Mouse (Mus musculus): ENCODE measurements at regions not wholly inside any gene's neighbourhood (a gene's known extent, or its start where the extent isn't known, plus 50 kb on each side); places are given as distances from the start of the nearest gene placed in this dataset.

DNA sequence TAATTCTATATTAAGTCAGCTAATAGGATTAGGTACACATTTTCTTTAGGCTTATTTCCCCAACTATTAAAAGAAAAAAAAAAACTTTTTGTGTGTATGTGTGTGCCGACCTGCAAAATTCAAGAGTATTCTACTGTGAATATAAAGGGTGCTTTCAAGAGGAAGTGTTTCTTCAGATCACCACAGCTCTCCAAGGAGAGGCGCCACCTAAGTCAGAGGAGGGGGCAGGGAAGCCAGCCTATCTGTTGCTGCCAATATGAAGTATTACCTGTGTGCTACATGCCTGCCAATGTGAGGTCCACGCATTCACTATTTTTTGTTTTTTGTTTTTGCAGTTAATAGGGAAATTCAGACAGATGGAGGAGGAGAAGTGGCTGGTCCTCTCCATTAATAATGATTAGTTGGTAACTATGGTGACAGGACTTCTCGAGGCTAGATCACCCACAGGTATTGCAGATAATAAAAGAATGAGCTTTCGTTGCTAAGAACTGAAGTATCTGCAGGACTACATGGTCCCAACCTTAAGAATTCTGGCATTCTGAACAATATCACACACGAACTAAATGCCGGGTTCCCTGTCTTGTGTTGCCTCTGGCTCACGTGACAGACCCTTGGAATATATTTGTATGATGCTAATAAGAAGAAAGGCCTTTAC, 177.5 kb downstream of the Fzd1 start:
- ATAC-seq (ENCODE audit: low read depth): no peak
- no peaks in the 10 kb centered on the region for H3K27me3 ChIP-seq (ENCODE audit: control insufficient read depth, insufficient read depth, low read depth, low read length)
- H3K9ac ChIP-seq (ENCODE audit: low read depth, low read length): no peak overlapping the region
- no peaks in the 10 kb centered on the region for H3K36me3 ChIP-seq (ENCODE audit: control insufficient read depth, insufficient read depth)
- H3K4me2 ChIP-seq (ENCODE audit: low read depth, low read length): no peak overlapping the region
- no peaks in the 10 kb centered on the region for H3K9me3 ChIP-seq (replicated peaks; ENCODE audit: control insufficient read depth, low read length)
- no peaks in the 10 kb centered on the region for H3K4me1 ChIP-seq (ENCODE audit: control insufficient read depth, low read depth, low read length)
- H3K4me3 ChIP-seq (ENCODE audit: low read depth, low read length): no peak overlapping the region
- 61% methylated on average over 8 of the region's 8 CpGs for WGBS (ENCODE audit: insufficient replicate concordance)
- no peak overlapping the region for H3K27ac ChIP-seq (ENCODE audit: low read length)

DNA sequence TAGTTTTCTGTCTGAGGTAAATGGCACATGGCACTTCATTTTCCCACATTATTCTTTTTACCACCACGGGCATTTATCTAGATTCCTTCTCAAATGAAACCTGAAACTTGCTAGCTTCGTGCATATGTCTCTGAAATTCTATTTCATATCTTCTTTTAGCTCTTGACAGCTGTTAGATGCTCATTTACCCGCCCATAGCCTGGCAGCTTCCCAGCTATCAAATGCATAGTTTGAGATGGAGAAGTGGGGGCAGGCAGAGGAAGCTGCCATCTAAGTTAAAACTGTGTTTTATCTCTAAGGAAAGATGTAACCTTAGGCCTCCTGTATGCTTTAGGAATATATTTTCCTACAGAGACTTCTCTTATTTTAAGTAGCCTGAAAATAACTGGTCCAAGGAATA, 179.0 kb downstream of the Fzd1 start:
- H3K9me3 ChIP-seq (replicated peaks; ENCODE audit: control insufficient read depth, low read length): no peaks in the 10 kb centered on the region
- H3K4me2 ChIP-seq (ENCODE audit: low read depth, low read length): no peak overlapping the region
- no peak for ATAC-seq (ENCODE audit: low read depth)
- no peaks in the 10 kb centered on the region for H3K36me3 ChIP-seq (ENCODE audit: control insufficient read depth, insufficient read depth)
- no peak overlapping the region for H3K27ac ChIP-seq (ENCODE audit: low read length)
- no peaks in the 10 kb centered on the region for H3K4me1 ChIP-seq (ENCODE audit: control insufficient read depth, low read depth, low read length)
- 41% methylated on average over 3 of the region's 3 CpGs for WGBS (ENCODE audit: insufficient replicate concordance)
- H3K27me3 ChIP-seq (ENCODE audit: control insufficient read depth, insufficient read depth, low read depth, low read length): no peaks in the 10 kb centered on the region
- H3K9ac ChIP-seq (ENCODE audit: low read depth, low read length): no peak overlapping the region
- no peak overlapping the region for H3K4me3 ChIP-seq (ENCODE audit: low read depth, low read length)

DNA sequence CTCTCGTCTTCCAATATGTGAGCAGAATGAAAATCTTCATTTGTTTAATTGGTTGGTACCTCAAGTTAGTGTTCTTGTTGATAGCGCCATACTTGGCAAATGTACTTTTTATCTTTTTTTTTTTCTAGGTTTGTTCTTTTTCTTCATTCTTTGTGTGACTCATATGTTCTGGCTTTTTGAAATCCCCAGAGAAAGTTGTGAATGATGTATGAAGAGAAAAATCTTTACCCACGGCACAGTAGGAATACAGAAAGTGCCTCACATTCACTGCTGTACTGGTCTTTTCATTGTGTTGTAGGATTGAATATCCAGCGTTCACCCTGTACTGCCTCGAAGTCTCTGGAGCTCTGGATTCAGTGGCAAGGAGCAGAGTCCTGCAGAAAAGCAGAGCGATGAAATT, 180.7 kb downstream of the Fzd1 start:
- H3K4me2 ChIP-seq (ENCODE audit: low read depth, low read length): no peak overlapping the region
- no peak overlapping the region for H3K27ac ChIP-seq (ENCODE audit: low read length)
- H3K27me3 ChIP-seq (ENCODE audit: control insufficient read depth, insufficient read depth, low read depth, low read length): no peaks in the 10 kb centered on the region
- H3K36me3 ChIP-seq (ENCODE audit: control insufficient read depth, insufficient read depth): no peaks in the 10 kb centered on the region
- ATAC-seq (ENCODE audit: low read depth): no peak
- H3K9ac ChIP-seq (ENCODE audit: low read depth, low read length): no peak overlapping the region
- 62% methylated on average over 6 of the region's 6 CpGs for WGBS (ENCODE audit: insufficient replicate concordance)
- H3K4me1 ChIP-seq (ENCODE audit: control insufficient read depth, low read depth, low read length): no peaks in the 10 kb centered on the region
- H3K4me3 ChIP-seq (ENCODE audit: low read depth, low read length): no peak overlapping the region
- no peaks in the 10 kb centered on the region for H3K9me3 ChIP-seq (replicated peaks; ENCODE audit: control insufficient read depth, low read length)

DNA sequence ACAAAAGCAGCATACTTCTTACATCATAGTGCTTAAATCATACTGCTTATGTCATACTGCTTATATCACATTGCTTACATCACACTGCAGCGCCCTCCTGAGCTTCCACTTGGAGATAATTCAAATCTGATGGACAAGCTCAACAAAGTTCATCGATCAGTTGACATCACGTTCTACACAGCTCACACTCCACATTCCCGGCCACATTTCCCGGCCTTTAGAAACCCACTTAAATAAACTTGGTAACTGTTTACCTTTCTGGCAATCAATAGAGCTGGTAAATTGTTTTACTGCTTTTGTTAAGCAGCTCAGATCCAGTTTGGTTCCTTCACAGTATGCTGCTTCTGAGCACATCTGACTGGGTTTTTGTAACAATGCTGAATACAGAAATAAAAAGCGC, 194.0 kb downstream of the Fzd1 start:
- no peak overlapping the region for H3K27ac ChIP-seq (ENCODE audit: low read length)
- no peak overlapping the region for H3K4me2 ChIP-seq (ENCODE audit: low read depth, low read length)
- H3K9me3 ChIP-seq (replicated peaks; ENCODE audit: control insufficient read depth, low read length): no peaks in the 10 kb centered on the region
- no peaks in the 10 kb centered on the region for H3K27me3 ChIP-seq (ENCODE audit: control insufficient read depth, insufficient read depth, low read depth, low read length)
- no peaks in the 10 kb centered on the region for H3K4me1 ChIP-seq (ENCODE audit: control insufficient read depth, low read depth, low read length)
- peak; percentile 87 for ATAC-seq (ENCODE audit: low read depth)
- H3K4me3 ChIP-seq (ENCODE audit: low read depth, low read length): no peak overlapping the region
- 29% methylated on average over 6 of the region's 6 CpGs for WGBS (ENCODE audit: insufficient replicate concordance)
- H3K9ac ChIP-seq (ENCODE audit: low read depth, low read length): no peak overlapping the region
- H3K36me3 ChIP-seq (ENCODE audit: control insufficient read depth, insufficient read depth): no peaks in the 10 kb centered on the region

DNA sequence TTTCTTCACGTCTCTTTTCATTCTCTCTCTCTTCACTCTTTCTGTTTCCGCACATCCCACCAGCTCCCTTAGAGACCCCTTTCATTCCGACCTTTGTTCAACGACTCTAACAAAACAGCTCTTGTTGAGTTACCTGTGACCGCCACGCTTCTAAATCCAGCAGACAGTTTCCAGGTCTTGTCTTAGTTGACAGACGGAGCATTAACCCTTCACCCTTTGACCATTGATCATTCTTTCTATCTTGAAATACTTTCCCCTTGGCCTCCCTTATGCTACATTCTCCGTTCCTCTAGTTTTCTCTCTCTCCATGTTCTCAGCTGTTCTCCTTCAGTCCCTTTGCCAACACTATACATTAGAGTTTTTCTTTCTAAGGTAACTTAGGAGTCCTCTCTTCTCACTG, 196.2 kb downstream of the Fzd1 start:
- no peak overlapping the region for H3K9ac ChIP-seq (ENCODE audit: low read depth, low read length)
- no peaks in the 10 kb centered on the region for H3K36me3 ChIP-seq (ENCODE audit: control insufficient read depth, insufficient read depth)
- H3K27ac ChIP-seq (ENCODE audit: low read length): no peak overlapping the region
- WGBS (ENCODE audit: insufficient replicate concordance): 57% methylated on average over 8 of the region's 8 CpGs
- H3K4me3 ChIP-seq (ENCODE audit: low read depth, low read length): no peak overlapping the region
- H3K9me3 ChIP-seq (replicated peaks; ENCODE audit: control insufficient read depth, low read length): no peaks in the 10 kb centered on the region
- no peak for ATAC-seq (ENCODE audit: low read depth)
- no peaks in the 10 kb centered on the region for H3K4me1 ChIP-seq (ENCODE audit: control insufficient read depth, low read depth, low read length)
- H3K27me3 ChIP-seq (ENCODE audit: control insufficient read depth, insufficient read depth, low read depth, low read length): no peaks in the 10 kb centered on the region
- H3K4me2 ChIP-seq (ENCODE audit: low read depth, low read length): no peak overlapping the region

DNA sequence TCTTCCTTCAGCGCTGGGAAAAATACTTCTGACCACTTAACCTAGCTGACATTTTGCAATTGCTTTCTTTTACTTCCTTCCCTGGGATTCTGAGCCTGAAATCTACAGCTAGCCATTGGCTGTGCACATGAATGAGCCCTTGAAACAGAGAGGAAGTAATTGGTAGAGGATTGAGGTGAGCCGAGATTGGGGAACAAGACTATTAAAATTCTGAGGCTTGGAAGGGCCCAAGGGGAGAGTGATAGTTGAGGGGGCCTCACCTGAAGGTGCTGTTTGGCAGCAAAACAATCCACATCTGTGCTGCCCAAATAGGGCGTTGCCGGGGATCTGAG, 196.7 kb downstream of the Fzd1 start:
- Histone ChIP-seq H3K36me3 (ENCODE audit: control insufficient read depth, insufficient read depth) (no peaks in the 10 kb centered on the region), H3K27me3 (ENCODE audit: control insufficient read depth, insufficient read depth, low read depth, low read length) (no peaks in the 10 kb centered on the region), H3K9me3 (replicated peaks; ENCODE audit: control insufficient read depth, low read length) (no peaks in the 10 kb centered on the region), H3K4me1 (ENCODE audit: control insufficient read depth, low read depth, low read length) (no peaks in the 10 kb centered on the region), H3K4me2 (ENCODE audit: low read depth, low read length) (no peak overlapping the region), H3K27ac (ENCODE audit: low read length) (no peak overlapping the region), H3K4me3 (ENCODE audit: low read depth, low read length) (no peak overlapping the region), H3K9ac (ENCODE audit: low read depth, low read length) (no peak overlapping the region)
- 58% methylated on average over 4 of the region's 4 CpGs for WGBS (ENCODE audit: insufficient replicate concordance)
- no peak for ATAC-seq (ENCODE audit: low read depth)

DNA sequence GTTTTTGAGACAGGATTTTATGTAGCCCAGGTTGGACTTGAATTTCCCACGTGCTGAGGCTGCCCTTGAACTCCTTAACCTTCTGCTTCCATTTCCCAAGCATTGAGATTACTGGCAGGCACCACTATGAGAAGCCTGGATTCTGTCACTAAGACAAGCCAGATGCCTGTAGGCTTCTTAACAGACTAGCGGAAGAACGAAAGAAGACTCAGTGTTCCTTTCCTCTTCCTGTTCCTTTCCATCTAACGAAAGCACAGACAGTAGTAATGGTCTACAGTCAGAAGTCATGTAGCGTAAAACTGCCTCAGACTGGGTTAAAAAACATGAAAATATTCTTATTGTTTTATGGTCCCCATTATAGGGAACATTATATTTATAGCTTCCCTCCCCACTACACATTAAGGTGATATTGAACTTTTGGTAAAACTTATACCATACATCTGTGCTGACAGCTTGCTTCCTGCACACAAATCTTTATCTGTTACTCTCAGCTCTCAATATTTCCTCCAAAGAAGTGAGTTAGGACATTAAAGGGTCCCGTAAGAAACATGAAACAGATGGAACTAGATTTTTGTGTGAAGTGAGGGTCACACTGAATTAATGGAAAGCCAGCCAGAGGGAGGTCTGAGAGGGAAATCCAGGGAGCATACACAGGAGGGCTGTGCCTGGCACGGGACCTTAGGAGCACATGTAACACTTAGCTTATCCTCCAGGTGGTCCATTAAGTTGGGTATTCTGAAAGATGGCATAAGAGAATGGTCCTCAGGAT, 197.3 kb downstream of the Fzd1 start:
- Histone ChIP-seq H3K4me3 (ENCODE audit: low read depth, low read length) (no peak overlapping the region), H3K4me2 (ENCODE audit: low read depth, low read length) (no peak overlapping the region), H3K4me1 (ENCODE audit: control insufficient read depth, low read depth, low read length) (no peaks in the 10 kb centered on the region), H3K27ac (ENCODE audit: low read length) (no peak overlapping the region), H3K9me3 (replicated peaks; ENCODE audit: control insufficient read depth, low read length) (no peaks in the 10 kb centered on the region), H3K9ac (ENCODE audit: low read depth, low read length) (no peak overlapping the region), H3K27me3 (ENCODE audit: control insufficient read depth, insufficient read depth, low read depth, low read length) (no peaks in the 10 kb centered on the region), H3K36me3 (ENCODE audit: control insufficient read depth, insufficient read depth) (no peaks in the 10 kb centered on the region)
- WGBS (ENCODE audit: insufficient replicate concordance): 49% methylated on average over 7 of the region's 7 CpGs
- no peak for ATAC-seq (ENCODE audit: low read depth)

DNA sequence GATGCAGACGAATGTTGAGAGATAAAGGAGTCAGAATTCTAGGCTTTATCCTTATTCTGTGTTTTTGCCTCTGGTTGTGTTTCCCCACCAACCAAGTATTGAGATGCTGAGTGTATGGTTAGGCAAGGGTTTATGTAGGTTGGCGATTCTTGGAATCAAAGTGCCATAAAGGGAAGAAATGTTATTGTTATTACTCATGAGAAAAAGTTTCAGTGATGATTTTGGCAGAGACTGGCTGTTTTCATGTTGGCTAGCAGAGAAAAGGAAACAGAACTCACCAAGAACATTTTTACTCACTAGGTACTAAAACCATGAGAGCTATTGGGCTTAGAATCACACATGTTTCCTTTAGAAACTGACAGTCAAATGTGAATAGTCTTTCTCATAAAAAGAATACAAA, 202.9 kb downstream of the Fzd1 start:
- H3K27ac ChIP-seq (ENCODE audit: low read length): no peak overlapping the region
- H3K36me3 ChIP-seq (ENCODE audit: control insufficient read depth, insufficient read depth): no peaks in the 10 kb centered on the region
- WGBS (ENCODE audit: insufficient replicate concordance): 37% methylated on average over 2 of the region's 2 CpGs
- H3K4me3 ChIP-seq (ENCODE audit: low read depth, low read length): no peak overlapping the region
- no peaks in the 10 kb centered on the region for H3K4me1 ChIP-seq (ENCODE audit: control insufficient read depth, low read depth, low read length)
- H3K9me3 ChIP-seq (replicated peaks; ENCODE audit: control insufficient read depth, low read length): no peaks in the 10 kb centered on the region
- no peak for ATAC-seq (ENCODE audit: low read depth)
- no peaks in the 10 kb centered on the region for H3K27me3 ChIP-seq (ENCODE audit: control insufficient read depth, insufficient read depth, low read depth, low read length)
- H3K9ac ChIP-seq (ENCODE audit: low read depth, low read length): no peak overlapping the region
- no peak overlapping the region for H3K4me2 ChIP-seq (ENCODE audit: low read depth, low read length)

DNA sequence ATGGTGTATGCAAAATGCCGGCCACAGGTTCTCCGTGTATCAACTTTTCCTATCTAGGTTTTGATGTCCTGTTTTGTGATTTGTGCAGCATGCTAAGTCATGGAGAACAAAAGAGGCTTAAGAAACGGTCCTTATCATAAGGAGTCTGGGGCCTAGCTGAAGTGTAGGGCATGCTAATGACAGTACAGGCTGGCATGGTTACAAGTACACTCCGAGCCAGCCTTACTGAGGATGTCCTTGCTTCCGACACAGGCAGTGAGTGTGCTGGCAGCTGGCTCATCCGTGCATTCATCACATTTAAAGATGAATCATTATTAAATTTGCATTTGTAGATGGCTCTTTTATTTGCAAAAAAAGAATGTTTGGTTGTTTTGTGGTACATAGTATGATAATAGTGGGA, 219.3 kb downstream of the Fzd1 start:
- Histone ChIP-seq H3K9me3 (replicated peaks; ENCODE audit: control insufficient read depth, low read length) (no peaks in the 10 kb centered on the region), H3K9ac (ENCODE audit: low read depth, low read length) (no peak overlapping the region), H3K27me3 (ENCODE audit: control insufficient read depth, insufficient read depth, low read depth, low read length) (no peaks in the 10 kb centered on the region), H3K4me1 (ENCODE audit: control insufficient read depth, low read depth, low read length) (no peaks in the 10 kb centered on the region), H3K36me3 (ENCODE audit: control insufficient read depth, insufficient read depth) (no peaks in the 10 kb centered on the region), H3K27ac (ENCODE audit: low read length) (no peak overlapping the region), H3K4me3 (ENCODE audit: low read depth, low read length) (no peak overlapping the region), H3K4me2 (ENCODE audit: low read depth, low read length) (no peak overlapping the region)
- no peak for ATAC-seq (ENCODE audit: low read depth)
- WGBS (ENCODE audit: insufficient replicate concordance): 53% methylated on average over 6 of the region's 6 CpGs
